Mouse (Mus musculus) kidney, postnatal 36 days (tissue): Measurements from ENCODE around the gene Rusc2.

Experiments
- DNase-seq, 2 experiments: peaks; one replicate each; pipeline ENCODE4 v3.0.0; 2021 to 2022; ENCODE audit warnings: mixed read lengths in 2 of 2

The Rusc2 gene

DNA sequence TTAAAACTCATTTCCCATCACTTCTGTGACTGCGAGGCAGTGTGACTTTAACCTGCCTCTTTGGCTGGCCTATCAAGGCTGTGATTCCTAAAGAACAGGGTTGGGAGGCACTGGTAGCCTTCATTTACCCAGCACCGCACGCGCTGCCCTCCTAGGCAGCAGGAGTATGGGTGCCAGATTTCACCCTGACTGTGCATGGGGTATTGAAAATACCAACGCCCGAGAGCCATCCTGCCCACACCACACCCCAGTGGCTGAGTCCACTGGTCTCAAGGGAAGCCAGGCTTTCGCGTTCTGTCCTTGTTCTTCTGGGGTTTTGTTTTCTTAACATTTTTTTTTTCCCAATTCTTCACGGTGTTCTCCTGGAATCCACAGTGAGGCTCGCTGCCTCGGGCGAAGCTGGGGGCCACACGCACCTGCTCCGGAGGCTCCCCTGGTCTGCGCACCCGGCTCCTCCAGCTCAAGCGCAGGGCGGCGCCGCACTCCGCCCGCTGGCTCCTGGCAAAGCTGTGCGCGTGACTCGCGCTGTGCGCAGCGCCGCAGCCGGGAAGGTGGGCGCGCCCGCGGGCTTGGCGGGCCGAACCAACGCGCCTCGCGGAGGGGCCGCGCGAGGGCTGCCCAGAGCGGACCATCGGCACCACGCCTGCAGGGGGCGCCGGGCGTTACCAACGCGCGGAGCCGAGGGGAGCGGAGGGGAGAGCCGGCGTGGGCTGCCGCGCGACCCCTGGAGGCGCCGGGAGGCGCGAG, at the start of gene Rusc2:
Rusc2 (plus strand) TSS at position 572 of the 747 bp plus-strand sequence.
- DNase-seq, result peak; percentile 90 to 96

DNA sequence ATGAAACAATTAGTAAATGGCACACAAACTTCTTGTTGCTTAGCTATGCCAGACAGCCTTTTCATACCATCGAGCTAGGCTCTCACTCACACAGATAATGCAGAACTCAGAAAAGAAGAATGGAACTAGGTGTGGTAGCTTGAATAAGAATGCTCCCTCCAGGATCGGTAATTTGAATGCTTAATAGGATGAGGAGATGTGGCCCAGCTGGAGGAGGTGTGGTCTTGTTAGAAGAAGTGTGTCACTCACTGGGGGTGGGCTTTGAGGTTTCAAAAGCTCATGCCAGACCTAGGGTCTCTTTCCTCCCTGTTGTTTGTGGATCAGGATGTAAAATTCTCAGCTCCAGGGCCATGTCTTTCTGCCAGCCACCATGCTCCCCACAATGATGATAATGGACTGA, 47.0 kb upstream of the Rusc2 start:
- DNase-seq, result no peak

DNA sequence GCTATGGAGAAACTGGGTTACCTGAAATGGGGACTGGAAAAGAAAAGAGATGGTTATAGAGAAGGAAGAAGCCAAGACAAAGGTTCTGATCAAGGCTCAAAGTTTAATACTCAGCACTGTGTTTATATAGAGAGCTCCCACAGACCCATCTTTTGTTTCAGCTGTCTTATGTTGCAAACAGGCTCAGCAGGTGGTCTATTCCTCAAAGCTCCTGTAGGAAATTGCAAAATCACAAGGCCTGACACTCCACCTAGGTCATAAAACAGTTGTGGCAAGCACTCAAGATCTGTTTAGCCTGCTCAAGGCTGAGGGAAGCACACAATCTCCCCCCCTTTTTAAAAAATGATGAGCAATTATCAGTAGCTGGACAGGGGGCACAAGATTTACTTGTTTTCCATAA, 45.6 kb upstream of the Rusc2 start:
- DNase-seq, result no peak

DNA sequence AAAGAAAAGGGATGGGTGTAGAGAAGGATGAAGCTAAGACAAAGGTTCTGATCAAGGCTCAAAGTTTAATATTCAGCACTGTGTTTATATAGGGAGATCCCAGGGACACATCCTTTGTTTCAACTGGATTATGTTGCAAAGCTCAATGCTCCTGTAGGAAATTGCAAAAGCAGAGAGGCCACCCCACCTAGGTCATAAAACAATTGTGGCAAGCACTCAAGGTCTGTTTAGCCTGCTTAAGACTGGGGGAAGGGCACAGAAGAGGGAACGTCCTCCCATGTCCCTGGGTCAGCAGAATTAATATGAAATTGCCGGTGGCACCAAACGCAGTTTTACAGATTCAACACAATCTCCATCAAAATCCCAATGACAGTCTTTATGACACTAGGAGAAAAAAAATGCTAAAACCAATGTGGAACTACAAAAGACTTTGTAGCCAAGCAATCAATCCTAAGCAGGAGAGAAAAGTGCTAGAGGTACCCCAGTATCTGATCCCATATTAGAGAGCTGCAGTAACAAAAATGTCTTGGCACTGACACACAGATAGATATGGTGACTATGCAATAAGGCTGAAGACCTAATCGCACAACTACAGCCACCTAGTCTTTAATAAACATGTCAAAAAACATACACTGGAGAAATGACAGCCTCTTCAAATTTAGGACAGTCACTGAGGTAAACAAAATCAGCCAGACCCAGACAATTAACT, 41.5 kb upstream of the Rusc2 start:
- peak in 1 of 2 experiments; percentile 19 for DNase-seq

DNA sequence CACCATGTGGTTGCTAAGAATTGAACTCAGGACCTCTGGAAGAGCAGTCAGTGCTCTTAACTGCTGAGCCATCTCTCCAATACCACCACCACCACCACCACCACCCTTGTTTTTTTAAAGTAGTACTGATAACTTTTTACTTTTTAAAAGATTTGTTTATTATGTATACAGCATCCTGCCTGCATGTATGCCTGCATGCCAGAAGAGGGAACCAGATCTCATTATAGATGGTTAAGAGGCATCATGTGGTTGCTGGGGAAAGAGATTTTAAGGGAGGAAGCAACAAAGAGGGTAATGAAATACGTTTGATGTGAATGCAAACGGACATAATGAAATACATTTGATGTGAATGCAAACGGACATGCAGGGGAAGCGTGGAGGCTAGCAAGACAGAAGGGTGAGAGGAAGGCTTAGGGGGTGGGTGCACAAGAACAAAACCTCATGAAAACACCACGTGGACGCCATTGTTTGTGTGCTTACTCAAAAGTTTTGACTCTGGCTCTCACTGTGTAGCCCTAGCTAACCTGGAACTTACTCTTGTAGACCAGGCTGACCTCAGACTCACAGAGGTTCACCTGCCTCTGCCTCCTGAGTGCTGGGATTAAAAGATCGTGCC, 40.4 kb upstream of the Rusc2 start:
- no peak for DNase-seq

DNA sequence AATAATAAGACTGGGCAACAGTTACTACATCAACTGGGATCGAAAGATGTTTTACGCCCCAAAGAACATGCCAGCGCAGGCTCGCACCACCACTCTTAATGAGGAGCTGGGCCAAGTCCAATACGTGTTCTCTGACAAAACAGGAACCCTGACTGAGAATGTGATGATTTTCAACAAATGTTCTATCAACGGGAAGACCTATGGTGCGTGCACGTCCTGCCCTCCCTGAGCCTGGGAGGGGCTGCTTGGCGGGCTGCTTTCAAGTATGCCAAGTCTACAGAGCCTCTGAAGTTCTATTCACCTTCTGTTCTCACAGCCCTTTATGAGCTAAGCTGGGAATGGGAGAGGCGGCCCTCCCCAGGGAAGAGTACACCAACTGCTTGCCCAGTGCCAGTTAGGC, 39.3 kb upstream of the Rusc2 start:
- DNase-seq, result no peak

DNA sequence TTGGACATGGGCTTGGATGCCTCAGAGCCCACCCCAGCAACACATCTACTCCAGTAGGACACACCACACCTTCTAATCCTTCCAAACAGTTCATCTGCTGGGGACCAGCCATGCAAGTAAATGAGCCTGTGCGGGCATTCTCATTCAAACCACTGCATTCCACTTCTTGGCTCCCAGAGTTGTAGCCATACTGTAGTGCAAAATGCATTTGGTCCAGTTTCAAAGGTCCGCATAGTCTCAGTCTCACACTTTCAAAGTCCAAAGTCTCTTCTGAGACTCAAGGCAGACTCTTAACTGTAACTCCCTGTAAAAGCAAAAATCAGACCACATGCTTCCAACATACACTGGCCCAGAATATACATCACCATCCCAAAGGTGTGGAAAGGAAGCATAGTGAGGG, 36.8 kb upstream of the Rusc2 start:
- peak in 1 of 2 experiments; percentile 19 for DNase-seq

DNA sequence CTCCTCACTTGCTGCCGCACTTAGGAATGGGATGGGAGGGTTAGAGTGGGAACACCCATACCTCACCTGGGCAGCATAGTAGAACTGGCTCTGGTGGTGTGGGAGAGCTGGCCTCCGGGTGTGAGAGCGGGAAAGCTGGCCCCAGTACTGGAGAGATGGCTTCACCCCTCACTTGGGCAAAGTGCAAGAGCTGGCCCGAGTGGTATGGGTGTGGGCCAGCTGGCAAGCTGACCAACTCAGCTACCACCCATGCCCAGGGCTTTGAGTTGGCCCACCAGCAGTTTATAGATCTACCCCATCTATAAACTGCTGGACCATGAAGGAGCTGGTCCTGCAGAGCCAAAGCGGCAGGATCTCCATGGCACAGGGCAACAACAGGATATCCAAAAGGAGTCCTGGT, 32.6 kb upstream of the Rusc2 start:
- DNase-seq, result peak; percentile 59 to 67

DNA sequence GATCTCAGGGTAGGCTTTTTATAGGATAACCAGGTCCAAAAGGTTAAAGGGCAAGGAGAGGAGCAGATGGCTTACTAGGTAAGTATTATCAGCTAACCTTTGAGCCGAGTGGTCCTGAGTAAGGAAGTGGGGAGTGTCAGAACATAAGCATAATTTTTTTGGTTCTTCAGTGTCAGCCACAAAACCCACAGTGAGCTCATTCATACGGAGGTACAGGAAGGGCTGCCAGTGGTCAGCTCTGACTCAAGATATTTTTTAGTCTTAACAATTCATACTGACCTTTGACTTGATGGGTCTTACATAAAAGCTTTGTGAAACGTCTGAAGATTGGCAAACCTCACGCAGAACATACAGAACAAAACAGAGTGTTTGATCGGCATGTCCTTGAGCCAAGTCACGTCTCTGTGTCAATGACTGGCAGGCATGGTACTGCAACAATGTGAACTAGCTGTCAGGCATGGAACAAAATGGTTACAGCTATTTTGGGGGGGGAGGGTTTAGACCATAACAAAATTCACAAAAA, 31.7 kb upstream of the Rusc2 start:
- no peak for DNase-seq

DNA sequence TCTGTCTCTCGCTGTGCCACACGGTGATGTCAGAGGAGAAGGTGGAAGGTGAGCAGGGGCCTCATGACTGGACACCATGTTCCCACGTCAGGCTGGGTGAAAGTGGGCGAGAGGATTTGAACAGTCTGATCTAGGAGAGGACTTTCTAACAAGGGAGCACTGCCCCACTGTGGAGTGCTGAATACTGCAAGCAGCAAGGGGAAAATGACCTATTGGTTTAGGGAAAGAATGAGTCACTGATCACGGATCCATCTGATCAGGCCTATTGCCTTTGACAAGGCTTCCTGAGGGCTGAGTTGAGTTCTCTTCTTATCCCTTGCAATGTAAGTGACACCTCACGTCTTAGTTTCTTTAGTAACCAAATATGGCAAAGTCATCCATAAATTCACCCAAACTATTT, 28.1 kb upstream of the Rusc2 start:
- DNase-seq, result no peak

DNA sequence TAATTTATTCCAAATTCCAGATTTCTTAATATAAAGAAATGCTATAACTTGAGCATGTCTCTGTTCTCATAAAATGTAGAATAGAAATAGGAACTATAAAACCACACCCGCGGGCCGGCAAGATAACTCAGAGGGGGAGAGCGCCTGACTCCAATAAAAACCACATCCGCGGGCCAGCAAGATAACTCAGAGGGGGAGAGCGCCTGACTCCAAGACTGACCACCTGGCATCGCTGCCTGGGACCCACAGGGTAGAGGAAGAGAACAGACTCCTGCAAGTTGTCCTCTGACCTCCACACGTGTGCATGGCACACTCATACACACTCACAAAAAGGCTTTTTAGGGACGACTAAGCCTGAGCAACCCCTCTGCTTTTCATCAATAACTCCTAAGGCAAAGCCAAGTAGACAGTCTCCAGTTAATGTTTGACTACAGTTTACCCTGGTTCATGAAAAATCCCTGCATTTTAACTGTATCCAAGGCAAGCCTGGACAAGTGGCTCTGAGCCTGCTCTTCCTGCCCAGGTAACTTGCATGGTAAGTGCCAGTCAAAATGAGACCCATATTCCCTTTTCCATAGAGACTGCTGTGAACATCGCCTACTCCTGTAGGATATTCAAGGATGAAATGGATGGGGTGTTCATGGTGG, 16.7 kb upstream of the Rusc2 start:
- peak; percentile 16 to 43 for DNase-seq

DNA sequence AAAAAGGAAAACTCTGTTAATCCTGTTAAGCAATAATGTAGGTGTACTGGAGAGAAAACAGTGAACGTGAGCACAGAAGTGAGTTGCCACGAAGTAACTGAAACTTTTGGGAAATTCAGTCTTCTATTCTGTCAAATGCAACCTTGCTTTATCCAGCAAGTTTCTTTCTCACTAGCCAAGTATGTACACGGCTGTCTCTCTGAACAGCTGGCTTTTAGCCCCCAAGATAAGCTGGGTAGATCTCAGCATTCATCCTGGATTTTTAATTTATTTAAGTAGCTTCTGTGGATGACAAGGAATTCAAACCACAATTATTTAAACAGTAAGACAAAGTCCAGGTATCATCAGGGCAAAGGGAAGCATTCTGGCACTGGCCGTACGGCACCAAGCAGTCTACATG, 14.5 kb upstream of the Rusc2 start:
- DNase-seq, result no peak

DNA sequence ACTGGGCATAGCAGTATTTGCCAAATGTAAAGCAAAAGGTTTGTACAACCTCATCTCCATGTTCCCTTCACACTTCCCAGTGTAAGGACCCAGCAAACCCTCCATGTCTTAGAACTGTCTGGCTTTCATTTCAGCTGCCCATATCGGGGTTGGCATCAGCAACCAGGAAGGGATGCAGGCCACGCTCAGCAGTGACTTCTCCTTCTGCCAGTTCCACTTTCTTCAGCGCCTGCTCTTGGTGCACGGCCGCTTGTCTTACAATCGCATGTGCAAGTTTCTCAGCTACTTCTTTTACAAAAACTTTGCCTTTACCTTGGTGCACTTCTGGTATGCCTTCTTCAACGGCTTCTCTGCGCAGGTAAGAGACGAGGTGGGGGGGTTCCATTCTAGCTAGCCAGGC, 14.0 kb upstream of the Rusc2 start:
- no peak for DNase-seq

DNA sequence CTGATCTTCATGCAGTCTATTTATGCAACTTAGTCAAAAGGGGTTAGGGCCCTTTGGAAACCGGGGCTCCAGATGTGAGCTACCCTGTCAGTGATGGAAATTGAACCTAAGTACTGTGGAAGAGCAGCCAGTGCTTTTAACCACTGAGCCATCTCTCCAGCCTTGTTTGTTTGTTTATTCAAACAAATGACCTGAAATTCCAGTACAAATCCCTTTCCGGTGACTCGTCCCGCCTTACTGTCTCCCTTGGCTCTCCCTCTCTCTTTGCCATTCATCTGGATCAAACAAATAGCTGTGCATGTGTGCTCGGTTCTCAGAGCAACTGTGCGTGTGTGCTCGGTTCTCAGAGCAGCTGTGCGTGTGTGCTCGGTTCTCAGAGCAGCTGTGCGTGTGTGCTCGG, 10.4 kb upstream of the Rusc2 start:
- DNase-seq, result no peak

DNA sequence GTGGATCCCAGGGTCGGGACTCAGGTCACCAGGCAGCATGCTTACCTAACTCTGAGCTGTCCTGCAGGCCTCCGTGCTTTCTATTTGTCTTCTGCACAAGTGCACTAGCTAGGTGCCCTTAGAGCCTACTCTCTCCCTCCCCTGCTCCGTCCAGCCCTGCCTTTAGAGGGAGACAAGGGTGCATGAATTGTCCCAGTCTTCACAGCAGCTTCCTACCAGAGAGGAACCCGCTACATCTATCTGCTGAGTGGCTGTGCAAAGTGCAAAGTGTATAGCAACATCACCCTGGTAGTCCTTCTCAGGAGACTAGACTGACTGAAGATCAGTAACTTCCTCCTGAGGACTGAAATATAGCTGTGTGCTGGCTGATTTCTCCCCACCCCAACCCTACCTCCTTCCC, 9.6 kb upstream of the Rusc2 start:
- peak; percentile 63 to 83 for DNase-seq

DNA sequence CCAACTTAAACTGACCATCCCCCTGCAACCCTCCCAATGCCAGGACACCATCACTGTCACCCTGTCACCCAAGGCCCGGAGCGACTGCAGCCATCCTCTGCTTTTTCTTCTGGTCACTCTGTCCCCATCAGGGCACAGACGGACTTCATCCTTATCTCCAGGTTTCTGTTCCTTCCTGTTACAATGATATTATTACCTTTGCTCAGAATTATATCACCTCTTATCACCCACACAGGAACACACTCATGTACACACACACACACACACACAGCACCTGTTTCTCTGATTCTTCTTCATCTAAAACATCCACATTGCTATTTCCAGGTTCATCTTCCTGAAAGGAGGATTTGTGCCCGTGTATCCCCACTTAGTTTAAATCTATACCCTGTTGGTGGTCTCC, 7.5 kb upstream of the Rusc2 start:
- DNase-seq, result no peak

DNA sequence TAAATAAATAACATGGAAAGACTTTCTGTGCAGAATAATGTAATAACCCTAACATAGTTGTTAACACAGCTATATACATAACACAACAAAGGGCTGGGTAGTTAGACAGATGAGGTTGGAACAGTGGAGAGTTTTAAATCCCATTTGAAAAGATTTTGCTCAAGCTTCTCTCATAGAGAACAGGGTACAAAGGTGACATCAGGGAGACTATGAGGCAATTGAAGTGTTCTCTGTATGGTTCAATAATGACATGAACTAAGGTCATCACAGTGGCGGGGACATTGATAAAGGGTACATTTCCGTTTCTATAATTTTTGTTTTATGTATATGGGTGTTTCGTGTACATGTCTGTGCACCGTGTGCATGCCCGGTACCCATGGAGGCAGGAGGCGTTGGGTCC, 2.2 kb upstream of the Rusc2 start:
- no peak for DNase-seq

DNA sequence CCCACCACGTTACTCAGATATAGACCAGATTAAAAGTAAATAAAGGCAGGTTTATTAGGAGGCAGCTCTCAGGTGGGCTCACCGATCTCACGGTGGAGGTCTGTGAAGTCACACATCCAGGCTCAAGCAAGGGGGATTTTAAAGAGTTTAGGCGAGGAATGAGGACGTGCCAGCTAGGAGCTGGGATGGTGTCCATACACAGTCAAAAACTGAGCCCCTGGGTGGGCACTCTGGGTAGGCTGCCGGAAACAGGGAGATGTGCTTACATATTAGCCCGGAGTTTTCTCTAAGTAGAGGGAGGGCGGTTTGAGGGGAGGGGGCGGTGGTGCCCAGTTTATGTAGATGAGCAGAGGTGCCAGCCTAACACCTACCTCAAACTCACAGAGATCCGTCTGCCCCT, 828 bp upstream of the Rusc2 start:
- no peak for DNase-seq

DNA sequence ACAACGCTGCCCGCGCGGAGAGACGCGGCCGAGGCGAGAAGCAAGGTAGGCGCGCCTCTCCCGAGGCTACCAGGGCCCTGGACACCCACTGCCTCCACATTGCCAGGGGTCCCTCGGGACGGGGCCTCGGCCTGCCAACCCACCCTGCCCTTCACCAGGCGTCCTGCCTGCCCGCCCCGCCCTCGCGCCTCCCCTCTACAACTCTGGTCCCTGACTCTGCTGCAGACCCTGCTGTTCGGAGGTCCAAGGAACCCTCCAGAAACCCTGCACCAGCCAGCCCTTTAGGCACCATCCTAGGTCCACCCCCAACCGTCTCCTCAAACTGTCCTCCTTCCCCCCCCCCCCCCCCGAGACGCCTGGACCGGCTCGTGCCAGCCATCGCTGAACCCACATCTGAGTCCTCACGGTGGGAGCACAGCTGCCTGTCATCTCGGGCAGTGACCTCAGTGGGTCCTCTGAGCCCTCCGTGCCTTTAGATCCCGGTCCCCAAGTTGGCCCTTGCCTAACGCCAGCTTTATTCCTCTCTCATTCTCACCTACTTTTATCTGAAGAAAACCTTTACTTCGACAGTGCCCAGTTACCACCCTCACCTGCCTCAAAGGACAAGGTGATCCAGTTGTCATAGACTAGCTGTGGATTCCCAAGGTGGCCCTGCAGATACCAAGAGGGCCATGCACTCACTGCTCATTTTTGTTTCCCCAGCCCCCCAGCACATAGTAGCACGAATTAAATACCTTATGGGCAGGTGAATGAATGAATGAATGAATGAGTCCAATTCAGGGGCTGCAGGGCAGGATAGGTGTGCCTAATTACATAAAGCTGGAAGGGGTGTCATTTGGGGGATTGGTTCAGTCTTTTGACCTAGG, 609 bp downstream of the Rusc2 start:
- DNase-seq, result no peak

DNA sequence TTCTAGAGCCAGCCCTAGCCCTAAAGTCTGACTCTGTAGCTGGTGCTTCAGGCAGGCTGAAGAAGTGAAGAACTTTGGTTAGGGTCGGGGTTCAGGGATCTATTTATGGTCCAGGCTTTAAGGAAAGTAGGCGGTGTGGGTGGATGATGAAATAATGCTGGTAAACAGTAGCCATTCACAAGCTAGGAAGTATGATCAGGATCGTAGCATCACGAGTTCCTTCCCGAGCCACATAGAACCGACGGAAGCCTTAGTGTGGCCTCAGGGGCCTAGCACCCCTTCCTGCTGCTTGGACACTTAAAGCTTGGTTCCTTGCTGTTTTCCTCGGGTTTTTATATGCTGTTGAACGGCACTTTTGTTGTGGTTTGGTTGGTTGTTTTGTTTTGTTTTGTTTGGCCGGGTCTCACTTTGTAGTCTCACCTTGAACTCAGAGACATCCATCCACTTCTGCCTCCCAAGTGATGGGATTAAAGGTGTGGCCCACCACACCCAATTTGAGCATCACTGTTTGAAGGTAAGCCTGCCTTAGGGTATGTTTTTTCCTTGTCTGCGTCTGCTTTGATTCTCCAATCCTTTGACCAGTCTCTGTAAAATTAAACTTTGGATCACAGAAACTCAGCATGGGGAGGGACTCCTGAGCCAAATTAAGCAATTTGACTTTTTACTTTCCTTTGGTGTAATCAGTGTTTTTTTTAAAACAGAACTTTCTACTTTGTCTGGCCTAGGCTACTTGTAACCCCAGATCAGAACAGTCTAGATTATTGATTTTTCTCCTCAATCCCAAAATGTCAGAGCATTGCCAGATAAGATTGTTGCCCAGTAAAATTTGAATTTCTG, 1.7 kb downstream of the Rusc2 start:
- peak in 1 of 2 experiments; percentile 52 for DNase-seq

DNA sequence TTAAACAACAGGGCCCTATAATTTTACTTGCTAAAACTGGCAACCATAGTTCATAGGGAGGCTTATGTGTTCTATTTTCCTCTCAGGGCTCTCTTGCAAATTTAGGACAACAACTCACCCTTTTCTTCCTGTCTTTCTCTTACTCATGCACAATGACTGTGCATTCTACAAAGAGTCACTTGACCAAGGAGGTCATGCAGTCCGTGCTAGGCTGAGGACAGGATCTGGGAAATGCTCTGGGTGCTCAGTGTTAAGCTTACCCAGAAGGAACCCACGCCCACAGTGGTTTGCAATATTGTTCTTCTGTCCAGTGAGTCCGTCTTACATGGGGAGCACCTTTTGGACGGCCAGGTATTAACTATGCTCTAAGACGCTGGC, 2.3 kb downstream of the Rusc2 start:
- DNase-seq, result no peak
